Mouse (Mus musculus): Measurements from ENCODE around the gene Meiob.
A peak's percentile ranks its signal among the peaks of the same experiment; 100 is the strongest.

Meiob gene

DNA sequence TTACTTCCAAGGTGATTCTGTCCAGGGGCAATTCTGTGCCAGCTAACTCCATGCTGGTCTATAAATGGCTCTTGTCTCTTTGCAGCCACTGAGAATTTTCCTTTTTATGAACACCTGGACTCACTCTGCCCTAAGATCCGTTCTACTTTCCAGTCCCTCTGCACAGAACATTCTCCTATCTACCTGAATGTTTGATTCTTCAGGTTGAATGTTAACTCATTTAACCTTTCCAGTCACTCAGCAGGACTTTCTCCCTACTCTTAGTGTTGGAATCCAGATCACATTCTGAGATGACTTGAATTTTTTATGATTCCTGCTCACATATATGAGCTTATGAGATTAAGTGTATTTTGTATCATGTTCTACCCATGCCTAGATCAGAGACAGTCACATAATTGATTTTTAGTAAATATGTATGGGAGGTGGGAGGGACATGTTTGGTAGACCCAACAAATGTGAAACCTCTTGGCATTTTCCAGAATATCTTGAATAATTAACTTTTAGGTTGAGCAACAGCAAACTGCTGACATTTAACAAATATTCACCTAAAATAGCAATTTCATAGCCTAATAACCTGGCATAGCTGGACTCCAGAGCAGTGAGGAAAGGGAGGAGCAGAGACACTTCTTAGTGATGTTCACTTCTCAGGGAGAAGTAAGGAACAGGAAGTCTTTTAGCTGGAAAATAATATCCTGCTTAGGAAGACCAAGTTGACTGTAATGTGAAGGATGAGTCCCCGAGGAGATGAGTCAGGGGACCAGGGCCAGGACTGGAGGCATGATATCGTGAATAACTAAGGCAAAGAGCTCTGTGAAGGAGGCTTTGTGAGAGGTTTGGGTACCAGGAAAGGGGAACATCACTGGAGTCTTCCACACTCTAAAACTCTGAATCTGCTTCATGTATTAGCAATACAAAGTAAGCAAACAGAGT is 17.5 kb downstream of the Meiob start:
- DNase-seq = peak in 1 of 2 experiments; percentile 42

DNA sequence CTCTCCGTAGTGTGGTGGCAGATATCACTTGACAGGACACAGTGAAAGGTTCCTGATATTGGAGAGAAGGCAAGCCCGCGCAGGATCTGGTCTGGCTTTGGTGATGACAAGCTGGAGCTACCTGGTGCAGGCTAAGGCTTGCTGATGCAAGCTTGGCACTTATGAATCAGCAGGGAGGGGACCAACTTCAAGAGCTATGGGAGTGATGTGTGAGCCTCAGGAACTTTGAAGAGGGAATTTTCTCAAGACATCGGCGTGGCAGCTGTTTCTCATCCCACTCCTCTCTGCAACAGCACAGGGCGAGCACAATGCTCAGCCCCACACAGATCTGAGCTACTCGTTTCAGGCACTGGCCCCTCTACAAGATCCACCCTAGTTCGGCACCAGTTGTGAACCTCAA is 35.8 kb downstream of the Meiob start, which contains the start of gene Hagh:
Gene Hagh, plus strand, starts transcription at position 302 of the 400 bp plus-strand sequence.
- no peak for DNase-seq

DNA sequence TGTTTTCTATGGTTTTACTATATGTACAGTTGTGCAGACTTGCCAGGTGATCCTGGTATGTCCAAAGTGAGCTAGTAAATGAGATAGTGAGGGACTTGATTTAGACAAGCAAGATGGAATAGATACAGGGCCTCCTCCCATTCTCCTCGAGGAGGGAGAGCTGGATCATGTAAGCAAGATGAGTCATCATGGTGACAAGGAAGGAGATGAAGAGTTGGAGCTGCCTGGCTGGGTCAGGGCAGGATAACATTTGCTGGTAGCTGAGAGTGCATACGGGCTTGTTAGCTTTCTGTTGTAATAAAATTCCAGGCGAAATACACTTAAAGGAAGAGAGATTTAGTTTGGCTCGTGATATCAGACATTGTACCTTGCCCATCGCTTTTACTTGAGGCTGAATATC is 36.3 kb downstream of the Meiob start:
- no peak for DNase-seq

DNA sequence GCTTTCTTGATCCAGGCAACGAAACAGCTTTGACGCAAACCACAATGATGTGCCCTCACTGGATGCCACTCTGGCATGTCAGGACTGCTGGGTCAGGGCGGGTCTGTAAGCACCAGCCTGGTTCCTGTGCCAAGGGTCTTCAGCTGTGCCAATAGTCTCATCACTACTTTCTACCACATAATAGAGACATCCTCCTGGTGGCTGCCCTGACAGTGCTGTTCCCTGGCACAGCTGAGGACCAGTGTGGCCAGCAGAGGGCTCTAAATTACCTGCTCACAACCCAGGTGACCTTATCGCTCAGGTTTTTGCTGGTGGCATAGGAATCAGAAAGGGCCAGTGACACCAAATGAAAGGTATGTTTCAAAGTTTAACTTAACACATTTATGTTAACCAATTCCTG is 37.0 kb downstream of the Meiob start:
- DNase-seq = peak; percentile 75 to 76

DNA sequence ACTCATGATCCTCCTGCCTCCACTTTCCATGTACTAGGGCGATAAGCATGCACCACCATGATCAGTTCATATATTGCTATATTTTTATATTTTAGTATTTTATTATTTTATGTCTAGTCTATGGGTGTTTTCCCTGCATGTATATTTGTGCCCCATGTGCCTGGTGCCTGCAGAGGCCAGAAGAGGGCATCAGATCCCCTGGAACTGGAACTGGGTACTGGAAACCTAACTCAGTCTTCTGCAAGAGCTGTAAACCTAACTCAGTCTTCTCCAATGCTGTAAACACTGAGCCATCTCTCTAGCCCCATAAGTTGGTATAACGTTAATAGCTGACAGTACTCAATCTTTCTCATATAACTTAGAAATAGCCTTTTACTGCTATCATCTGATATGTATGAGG is 38.5 kb downstream of the Meiob start:
- DNase-seq = peak; percentile 44 to 69

DNA sequence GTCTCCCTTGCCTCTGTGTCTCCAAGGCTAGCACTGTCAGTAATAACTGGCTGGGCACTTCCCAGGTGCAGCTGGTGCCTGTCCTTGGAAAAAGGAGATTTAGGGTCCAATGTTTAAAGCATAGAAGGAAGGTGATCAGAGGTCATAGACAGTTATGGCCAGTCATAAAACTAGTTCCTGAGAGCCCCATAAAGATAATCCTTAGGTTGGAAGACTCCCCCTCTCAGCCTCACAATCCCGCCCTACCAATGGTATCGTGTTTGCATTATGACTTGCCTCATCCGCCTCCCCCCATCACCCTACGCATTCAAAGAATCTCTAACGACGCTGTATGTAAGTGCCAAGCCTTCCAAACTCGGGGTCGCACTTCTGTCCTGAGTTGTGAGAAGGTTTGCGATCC is 40.4 kb downstream of the Meiob start:
- no peak for DNase-seq

DNA sequence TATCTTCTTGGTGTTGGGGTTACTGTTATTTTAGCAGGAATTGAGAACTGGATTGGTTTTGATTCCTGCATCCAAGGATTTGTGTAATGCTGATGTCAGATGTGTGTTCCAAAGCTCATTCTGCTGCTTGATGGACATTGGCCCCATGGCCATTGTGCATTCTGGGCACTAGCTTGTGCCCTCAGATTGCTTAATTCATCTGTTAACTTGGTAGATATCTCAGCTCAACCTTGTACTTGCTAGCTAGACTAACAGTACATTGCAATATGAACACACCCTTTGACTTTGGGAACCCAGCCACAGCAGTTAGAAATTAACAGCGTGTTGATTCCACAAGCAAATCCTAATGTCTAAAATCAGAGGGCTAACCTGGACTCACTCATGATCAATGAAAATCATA is 43.3 kb downstream of the Meiob start:
- peak; percentile 69 to 85 for DNase-seq

DNA sequence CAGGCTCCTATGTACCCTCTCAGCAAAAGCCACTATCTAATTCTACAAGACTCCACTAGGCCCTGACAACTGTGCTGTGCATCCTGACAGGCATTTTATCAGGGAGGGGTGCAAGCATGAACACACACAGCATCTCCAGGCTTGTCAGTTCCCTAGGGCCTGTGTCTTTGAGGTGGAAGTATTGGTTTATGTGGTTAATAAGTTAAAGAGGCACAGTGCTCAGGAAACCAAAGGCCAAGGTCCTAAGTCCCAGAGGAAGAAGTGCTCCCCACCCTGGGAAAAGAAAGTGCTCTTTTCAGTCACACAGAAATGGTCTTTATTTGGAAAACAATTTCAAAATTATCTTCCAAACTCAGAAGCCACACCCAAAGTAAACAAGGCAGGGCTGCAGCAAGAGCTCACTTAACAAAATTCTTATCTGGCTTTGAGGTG is 44.5 kb downstream of the Meiob start:
- DNase-seq = peak; percentile 48 to 72

DNA sequence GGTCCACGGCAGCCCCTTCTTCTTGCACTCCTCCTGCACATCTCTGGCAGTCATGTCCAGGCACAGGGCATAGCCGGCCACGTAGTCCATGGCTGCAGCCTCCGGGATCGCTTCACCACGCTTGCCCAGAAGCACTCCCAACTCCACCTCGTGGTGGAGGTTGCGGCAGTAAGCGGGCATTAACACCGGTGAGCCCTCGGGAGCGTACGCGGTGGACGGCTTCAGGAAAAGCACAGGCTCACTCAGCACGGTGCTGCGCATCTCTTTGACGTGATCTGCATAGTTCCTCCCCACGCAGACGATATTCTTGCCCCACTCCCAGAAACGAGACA is 45.6 kb downstream of the Meiob start:
- no peak for DNase-seq

DNA sequence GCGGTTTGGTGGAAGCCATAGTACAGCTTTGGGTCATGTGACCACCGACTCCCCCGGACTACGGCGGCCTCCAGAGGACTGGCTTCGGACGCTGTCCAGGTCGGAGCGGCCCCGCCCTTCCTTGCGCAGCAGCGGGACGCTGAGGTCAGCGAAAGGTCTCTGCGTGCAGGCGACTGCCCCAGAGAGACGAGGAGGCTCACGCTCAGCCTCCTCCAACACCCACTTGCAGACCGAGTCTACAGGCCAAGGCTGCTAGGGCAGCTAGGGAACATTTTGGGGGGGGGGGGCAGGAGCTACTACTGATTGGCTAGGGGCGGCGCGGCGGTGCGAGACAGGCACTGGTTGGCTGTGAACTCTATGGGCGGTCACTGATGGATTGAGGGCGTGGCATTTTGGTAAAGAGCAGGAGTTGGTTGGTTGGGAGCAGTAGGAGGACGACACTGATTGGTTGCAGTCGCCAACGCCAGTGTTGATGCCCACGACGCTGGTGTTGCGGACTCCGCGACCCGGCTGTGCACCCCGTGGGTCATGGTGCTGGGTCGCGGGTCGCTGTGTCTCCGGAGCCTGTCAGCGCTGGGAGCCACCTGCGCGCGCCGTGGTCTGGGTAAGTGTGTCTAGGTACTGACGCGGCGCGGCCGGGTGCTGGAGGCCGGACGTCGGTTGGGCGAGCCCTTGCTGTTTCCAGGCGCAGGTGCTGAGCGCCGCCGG is 46.1 kb downstream of the Meiob start, which contains the start of gene Fahd1:
Gene Fahd1, minus strand, starts transcription at position 300 of the 708 bp plus-strand sequence.
- DNase-seq = peak; percentile 98 to 99

DNA sequence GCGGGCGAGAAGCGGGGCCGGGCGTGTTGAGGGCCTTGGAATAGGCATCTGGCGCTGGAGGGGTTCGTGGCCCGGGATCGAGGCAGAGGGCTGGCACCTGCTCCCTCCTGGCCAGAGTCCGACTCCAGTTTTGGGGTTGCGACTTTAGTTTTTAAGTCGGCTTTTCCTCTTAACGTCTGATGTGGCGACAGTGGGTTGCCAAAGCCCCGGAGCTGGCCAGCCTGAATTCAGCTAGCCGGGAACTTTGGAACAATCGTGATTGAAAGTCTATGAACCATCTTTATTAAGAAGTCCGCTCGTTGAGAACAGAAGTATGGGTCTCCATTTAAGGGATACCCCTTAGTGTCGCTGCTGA is 46.7 kb downstream of the Meiob start:
- no peak for DNase-seq

DNA sequence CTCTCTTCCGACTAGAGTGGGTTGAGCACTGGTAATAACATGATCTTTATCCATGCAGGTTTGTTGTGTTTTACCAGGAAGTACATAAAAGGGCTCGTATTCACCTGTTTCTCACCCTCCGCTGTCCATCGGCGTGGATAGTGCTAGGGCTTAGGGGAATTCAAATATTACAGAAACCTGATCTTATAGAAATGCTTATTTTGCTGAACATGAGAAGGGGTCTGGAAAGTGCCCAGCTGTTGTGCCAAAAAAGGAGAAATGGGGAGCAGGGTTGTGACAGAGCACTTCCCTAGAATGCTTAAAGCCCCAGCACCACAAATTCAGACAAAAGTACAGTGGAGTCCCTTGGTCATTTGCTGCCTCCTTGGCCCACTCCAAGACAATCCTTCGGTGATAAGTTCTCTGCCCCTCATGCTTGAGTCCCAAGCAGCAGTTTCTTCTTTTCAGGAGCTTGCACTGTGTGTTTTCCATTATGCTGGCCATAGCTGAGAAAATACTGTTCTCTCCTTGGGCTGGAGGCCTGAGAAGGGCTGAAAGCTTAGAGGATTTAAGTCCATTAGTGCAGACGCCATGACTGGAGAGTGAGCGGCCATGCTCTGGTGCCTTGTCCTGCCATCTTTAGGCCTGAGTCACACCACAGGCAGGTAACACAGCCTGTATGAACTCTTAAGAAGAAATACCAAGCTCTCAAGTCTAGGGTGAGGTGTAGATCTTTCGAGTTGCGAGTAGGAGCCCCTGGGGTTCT is 47.5 kb downstream of the Meiob start:
- peak in 1 of 2 experiments; percentile 35 for DNase-seq

DNA sequence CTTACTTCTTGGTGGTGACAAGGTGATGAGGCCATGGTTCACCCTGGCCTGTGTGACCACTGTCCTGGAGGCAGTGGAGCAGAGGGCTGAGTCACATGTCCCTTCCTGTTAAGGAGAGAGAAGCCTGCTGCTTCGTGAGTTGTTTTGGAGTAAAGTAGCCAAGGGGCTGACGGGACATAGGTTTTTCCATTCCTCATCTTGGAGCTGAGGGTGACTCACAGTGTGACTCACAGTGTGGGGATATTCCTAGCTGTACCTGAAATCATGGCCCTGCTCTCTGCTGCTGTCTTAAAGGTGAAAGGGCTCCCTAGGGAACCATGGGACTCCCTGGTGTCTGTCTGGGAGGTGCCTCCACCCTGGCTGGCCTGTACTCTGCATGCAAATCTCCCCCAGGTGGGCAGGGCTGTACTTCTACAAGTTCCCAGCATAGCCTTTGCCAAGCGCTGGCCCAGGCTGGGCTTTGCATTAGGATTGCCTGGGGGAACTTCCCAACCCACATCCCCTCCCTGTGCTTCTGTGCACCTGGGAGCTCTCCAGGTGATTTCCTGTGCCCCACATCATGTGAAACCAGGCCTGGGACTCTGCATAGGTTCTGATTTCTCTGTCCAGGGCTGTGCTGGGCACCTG is 51.9 kb downstream of the Meiob start:
- DNase-seq = peak; percentile 38 to 78

DNA sequence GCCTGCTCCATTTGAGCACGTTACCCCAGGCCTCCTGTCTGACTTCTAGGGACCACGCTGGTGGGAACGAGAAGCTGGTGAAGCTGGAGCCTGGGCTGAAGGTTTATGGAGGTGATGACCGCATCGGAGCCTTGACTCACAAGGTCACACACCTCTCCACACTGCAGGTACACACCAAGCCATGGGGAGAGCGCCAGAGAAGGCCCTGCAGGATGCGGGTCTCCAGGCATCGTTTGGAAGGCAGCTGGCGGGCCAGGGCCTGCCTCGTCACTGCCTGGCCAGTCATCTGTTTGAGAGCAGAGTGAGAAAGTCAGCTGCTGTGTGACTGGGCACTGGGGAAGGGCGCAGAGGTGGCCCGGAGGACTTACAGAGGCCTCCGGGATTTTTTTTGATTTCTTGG is 52.5 kb downstream of the Meiob start:
- peak in 1 of 2 experiments; percentile 40 for DNase-seq

DNA sequence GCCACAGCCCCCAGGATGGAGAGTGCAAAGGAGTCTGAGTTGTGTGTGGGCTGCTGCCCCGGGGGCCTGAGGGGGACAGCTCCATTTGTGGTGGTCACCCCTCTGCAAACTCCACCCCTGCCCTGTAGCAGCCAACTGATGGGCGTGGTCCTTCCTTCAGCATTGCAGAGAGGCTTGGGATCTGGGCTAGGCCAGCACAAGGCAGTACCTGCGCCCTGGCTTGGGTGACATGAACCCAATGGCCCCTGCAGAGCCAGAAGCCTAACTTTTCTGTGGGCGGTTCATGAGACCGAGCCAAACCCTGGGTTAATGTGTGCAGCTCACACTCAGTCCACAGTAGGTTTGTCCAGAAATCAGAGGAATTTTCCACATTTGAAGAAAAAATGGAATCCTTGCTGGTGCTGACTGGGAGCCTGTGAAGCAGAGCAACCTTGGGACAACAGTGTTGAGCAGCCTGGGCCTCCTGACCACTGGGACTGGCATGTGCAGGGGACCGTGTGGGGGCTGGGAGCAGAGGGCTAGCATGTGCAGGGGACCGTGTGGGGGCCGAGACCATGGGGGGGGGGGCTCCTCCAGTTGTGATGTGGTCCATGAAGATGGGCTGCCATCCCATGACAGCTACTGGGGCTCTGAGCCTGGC is 53.9 kb downstream of the Meiob start:
- DNase-seq = peak; percentile 81 to 95

DNA sequence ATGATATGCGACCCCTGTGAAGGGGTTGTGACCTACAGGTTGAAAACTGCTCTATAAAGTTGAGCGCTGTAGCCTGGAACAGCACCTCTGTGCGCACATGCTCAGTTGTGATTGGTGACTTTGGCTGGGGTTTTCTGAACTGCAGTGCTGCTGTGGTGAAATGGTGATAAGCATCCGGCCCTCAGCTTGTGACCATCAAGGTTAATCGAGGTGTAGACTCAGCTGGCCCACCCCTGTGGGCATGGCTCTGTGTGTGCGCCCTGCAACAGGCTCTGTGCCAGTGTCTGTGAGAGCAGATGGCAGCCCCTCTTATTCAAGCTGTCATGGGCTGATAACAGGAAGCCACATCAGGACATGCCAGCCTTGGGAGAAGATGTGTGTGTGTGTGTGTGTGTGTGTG is 54.9 kb downstream of the Meiob start:
- peak in 1 of 2 experiments; percentile 38 for DNase-seq

DNA sequence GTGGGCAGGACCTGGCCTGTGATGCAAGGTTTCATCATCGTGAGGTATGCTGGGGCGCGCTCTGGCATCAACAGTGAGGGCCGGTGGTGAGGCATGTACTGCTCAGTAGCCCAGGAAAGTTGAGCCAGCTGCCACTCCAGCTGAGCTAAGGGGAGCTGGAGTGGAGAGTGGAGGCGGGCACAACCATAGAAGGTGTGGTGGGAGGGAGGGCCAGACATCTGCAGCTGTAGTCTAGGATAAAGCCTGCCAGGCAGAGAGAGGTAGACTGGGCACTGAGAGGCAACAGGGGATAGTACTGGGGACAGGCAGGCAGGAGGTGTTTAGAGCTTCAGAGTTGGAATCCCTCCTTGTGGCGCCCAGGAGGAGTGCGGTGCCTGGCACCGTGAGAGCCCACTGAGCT is 56.0 kb downstream of the Meiob start:
- peak in 1 of 2 experiments; percentile 26 for DNase-seq

DNA sequence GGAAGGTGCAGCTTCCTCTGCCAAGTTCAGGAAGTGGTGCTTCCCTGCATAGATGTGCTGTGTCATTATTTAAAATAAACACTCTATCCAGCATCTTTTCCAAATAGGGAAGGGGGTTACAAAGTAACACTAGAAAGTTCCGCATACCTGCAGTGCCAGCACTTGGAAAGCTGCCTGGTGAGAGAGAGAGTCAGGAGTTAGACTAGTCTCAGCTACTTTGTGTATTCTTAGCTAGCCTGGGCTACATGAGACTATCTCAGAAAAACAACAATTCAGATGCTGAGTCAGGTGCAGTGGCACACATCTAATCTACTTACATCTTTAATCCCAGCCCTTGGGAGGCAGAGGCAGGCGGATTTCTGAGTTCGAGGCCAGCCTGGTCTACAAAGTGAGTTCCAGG is 57.7 kb downstream of the Meiob start:
- peak in 1 of 2 experiments; percentile 14 for DNase-seq

DNA sequence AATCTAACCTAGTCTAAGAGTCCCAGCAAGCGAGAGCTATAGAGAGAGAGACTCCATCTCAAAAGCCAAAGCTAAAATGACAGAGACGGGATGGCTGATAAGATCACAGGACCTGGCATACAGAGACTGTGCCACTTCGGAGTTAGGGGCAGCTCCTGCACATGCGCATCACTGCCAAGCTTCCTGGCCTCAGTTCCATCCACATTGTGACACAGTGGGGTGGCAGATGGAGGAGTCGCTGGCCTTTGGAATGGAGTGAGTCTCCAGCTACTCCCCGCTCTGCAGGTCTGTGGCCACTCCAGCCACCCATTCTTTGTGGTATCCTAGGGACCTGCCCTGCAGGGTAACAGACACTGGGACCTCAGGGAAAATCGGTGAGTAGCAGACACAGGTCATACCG is 61.7 kb downstream of the Meiob start, which contains the start of gene Igfals:
Gene Igfals, plus strand, starts transcription at position 222 of the 400 bp plus-strand sequence.
- peak in 1 of 2 experiments; percentile 31 for DNase-seq

DNA sequence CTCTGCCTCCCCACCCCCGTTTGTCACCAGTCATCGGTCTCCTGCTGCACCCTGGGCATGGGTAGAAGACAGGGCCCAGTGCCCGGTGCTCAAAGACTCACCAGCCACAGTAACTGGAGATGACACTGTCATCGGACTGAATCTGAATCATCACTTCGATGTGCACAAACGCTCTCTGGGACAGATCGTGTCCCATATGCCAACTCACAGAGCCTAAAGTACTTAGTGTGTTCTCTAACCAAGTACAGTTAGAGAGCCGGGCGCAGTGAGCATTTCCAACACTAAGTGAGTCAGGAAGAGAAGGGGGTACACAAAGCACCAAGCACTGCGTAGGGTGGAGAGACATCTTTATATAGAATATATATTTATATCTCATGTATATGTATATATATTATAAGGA is 63.8 kb downstream of the Meiob start:
- DNase-seq = peak in 1 of 2 experiments; percentile 24

DNA sequence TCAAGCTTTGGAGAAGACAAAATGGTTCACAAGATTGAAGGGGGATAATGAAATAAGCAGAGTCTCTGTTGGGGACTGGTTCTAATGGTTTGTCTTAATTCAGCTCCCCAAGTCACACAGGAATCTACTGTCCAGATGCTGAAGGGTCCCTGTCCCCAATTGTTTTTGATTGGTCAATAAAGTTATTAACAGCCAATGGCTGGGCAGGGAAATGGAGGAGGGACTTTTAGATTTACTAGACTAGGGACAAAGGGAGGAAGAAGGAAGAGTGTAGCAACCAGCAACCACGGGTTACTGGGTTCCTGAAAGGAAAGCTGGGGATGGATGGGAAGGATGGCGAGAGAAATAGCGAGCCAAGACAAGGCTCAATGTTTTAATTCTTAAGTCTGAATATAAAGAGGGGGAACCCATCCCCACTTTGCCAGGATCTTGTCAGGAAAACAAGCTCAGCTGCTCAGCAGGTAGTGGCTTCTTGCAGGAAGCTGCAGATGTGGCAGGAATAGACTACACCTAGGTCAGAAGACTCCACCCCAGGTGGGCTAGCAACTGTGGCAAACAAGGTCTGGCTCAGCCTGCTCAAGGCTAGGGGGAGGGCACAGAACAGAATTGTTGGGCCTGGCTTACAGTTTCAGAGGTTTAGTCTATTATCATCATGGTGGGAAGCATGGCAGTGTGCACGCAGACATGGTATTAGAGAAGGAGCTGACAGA is 69.8 kb downstream of the Meiob start:
- DNase-seq = no peak

DNA sequence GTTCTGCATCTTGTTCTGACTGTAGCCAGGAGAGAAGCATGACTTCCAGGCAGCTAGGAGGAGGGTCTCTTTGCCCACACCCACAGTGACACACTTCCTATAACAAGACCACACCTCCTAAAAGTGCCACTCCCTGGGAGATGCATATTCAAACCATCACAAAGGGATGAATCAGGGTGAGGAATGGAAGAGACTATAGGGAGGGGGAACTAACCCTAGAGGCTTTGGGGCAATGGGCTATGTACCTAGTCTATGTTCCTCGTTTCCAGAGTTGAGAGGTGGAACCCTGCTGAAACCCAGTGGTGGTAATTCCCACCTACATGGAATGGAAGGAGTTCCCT is 70.3 kb downstream of the Meiob start:
- no peak for DNase-seq

All from kidney, postnatal 25 days (tissue).